Mouse (Mus musculus) cerebellum, adult 2 months (tissue): Measurements from ENCODE around the gene Atf4. TPM values are rescaled to one million over a fixed set of nuclear protein-coding genes. Genes with fewer than 3 reads are reported as not detected.
A peak's percentile ranks its signal among the peaks of the same experiment; 100 is the strongest.

Experiments used
- DNase-seq, 2 experiments: peaks; one replicate each; pipeline ENCODE4 v3.0.0; 2021
- H3K27ac ChIP-seq: fragments of 200-500 bp; 2 replicates; pipeline ENCODE4 v1.5.1; 2012; ENCODE audit warnings: low read length, control low read depth, inconsistent platforms; ENCODE audit not compliant: insufficient read depth
- H3K27me3 ChIP-seq: fragments of 200-500 bp; 2 replicates; pipeline ENCODE4 v1.6.1; 2012; ENCODE audit warnings: inconsistent platforms, mild to moderate bottlenecking, low read length, moderate library complexity; ENCODE audit not compliant: control insufficient read depth, insufficient read depth
- H3K4me1 ChIP-seq: fragments of 200-500 bp; 2 replicates; pipeline ENCODE4 v1.6.1; 2011; ENCODE audit warnings: low read length; ENCODE audit not compliant: control insufficient read depth, insufficient read depth
- H3K4me3 ChIP-seq: fragments of 200-500 bp; replicated peaks from 2 replicates; pipeline ENCODE3; 2011; ENCODE audit warnings: mild to moderate bottlenecking, low read depth, low read length, control low read depth; ENCODE audit not compliant: insufficient read depth
- CTCF ChIP-seq: fragments of 200-500 bp; IDR thresholded peaks from 2 replicates; pipeline ENCODE4 v1.5.1; 2011; ENCODE audit warnings: low read depth, mild to moderate bottlenecking, control low read depth, low read length, moderate library complexity, borderline replicate concordance; ENCODE audit not compliant: insufficient read depth
- POLR2A ChIP-seq: fragments of 200-500 bp; IDR thresholded peaks from 2 replicates; pipeline ENCODE4 v1.6.1; 2011; ENCODE audit warnings: low read length, control low read depth, borderline replicate concordance; ENCODE audit not compliant: insufficient read depth
- WGBS: fragments of 180-500 bp; shearing (Covaris S2); methylation state at CpG from one replicate; pipeline ENCODE4 v1.1.7; 2018; 5-methylcytosine and 5-hydroxymethylcytosine counted together
- polyA plus RNA-seq: library from polyadenylated mRNA; depleted of rRNA; stranded (reverse); fragments of >200 nt; gene quantifications from 2 replicates; pipeline ENCODE4 v1.2.3, GENCODE M21; 2012

Atf4 gene
- polyA plus RNA-seq, 1 experiment, result 242 TPM

GRCm38 (mm10) chr15:80219705-80220657, 35.0 kb upstream of the Atf4 start:
- 76% methylated on average over 4 of the region's 4 CpGs for WGBS
- TF ChIP-seq CTCF (no peak), POLR2A (no peak)
- no peak for DNase-seq

GRCm38 (mm10) chr15:80221031-80221430, 34.0 kb upstream of the Atf4 start:
- TF ChIP-seq POLR2A (no peak), CTCF (no peak; the same call in 1 of the 2 replicates)
- 51% methylated on average over 8 of the region's 8 CpGs for WGBS
- Histone ChIP-seq H3K27ac (no peak overlapping the region), H3K4me3 (no peak overlapping the region), H3K27me3 (no peaks in the 10 kb centered on the region), H3K4me1 (peaks cover 6% of the 10 kb centered on the region; the same call in 1 of the 2 replicates)
- DNase-seq, result no peak

More at GRCm38 (mm10) chr15:80219705-80220657, 35.0 kb upstream of the Atf4 start:
- peaks cover 11% of the 10 kb centered on the region; the same call in 1 of the 2 replicates for H3K4me1 ChIP-seq
- H3K4me3 ChIP-seq, result no peak overlapping the region
- no peak overlapping the region for H3K27ac ChIP-seq
- no peaks in the 10 kb centered on the region for H3K27me3 ChIP-seq

GRCm38 (mm10) chr15:80223751-80224150, 31.2 kb upstream of the Atf4 start:
- H3K27me3 ChIP-seq, result no peaks in the 10 kb centered on the region
- DNase-seq, result no peak
- H3K4me1 ChIP-seq, result no peaks in the 10 kb centered on the region
- H3K4me3 ChIP-seq, result no peak overlapping the region
- WGBS, result 93% methylated on average over 7 of the region's 7 CpGs
- TF ChIP-seq POLR2A (no peak), CTCF (no peak)
- H3K27ac ChIP-seq, result no peak overlapping the region

GRCm38 (mm10) chr15:80225208-80225607, 29.8 kb upstream of the Atf4 start:
- Histone ChIP-seq H3K4me1 (no peaks in the 10 kb centered on the region), H3K4me3 (no peak overlapping the region), H3K27me3 (no peaks in the 10 kb centered on the region), H3K27ac (no peak overlapping the region)
- WGBS, result 24% methylated on average over 9 of the region's 9 CpGs
- DNase-seq, result peak; percentile 71 to 84
- TF ChIP-seq POLR2A, result no peak
- peak; percentile 89 for TF ChIP-seq CTCF

DNA sequence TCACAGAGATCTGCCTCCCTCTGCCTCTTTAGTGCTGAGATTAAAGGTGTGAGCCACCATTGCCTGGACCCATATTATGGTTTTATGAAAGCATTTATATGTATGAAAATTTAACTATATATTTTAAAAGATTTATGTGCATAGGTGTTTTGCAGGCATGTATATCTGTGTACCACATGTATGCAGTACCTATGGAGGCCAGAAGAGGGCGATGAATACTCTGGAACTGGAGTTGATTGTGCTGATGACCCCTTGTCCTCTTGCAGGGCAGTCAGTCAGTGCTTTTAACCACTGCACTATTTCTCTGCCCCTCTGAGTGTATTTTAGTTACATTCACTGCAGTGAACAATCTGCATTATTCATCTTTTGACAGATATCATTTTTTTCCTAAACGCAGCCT, 29.2 kb upstream of the Atf4 start:
- no peak overlapping the region for H3K27ac ChIP-seq
- 51% methylated on average over 2 of the region's 2 CpGs for WGBS
- TF ChIP-seq POLR2A (no peak), CTCF (peak; percentile 51; the same call in 1 of the 2 replicates)
- peak; percentile 45 to 58 for DNase-seq
- H3K27me3 ChIP-seq, result no peaks in the 10 kb centered on the region
- H3K4me3 ChIP-seq, result no peak overlapping the region
- no peaks in the 10 kb centered on the region for H3K4me1 ChIP-seq

- TF ChIP-seq POLR2A (no peak), CTCF (no peak)
- H3K4me1 ChIP-seq, result no peaks in the 10 kb centered on the region
- DNase-seq, result no peak
- no peak overlapping the region for H3K27ac ChIP-seq
- H3K4me3 ChIP-seq, result no peak overlapping the region
- no peaks in the 10 kb centered on the region for H3K27me3 ChIP-seq
- 49% methylated on average over 17 of the region's 17 CpGs for WGBS
Observed at GRCm38 (mm10) chr15:80228071-80228800, 26.7 kb upstream of the Atf4 start.

- Histone ChIP-seq H3K4me3 (no peak overlapping the region), H3K27me3 (no peaks in the 10 kb centered on the region), H3K27ac (no peak overlapping the region), H3K4me1 (peaks cover 4% of the 10 kb centered on the region; the same call in 1 of the 2 replicates)
- 34% methylated on average over 2 of the region's 2 CpGs for WGBS
- DNase-seq, result no peak
- TF ChIP-seq POLR2A (no peak), CTCF (no peak)
Observed at GRCm38 (mm10) chr15:80232331-80232730, 22.7 kb upstream of the Atf4 start.
